Mouse (Mus musculus): Measurements from ENCODE around the gene Mical1.

DNA sequence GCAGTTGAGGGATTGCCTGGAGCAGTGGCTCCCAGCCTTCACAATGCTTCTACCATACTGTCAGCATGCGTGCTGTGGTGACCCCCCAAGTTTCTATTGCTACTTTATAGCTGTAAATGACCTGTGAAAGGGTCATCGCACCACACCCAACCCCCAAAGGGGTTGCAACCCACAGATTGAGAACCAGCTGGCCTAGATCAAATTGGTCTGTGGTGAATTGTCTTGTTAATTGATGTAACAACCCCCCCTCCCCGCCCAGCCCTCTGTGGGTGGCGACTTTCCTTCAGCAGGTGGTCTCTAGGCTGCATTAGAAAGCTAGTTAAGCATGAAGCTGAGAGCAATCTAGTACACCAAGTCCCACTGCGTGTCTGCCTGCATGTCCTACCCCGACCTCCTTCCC lies 8.8 kb upstream of the Mical1 start:
- TF ChIP-seq CTCF (IDR thresholded peaks at IDR 0.05; ENCODE audit: low read depth, low read length): no peak
- no peak for TF ChIP-seq GATA1 (IDR thresholded peaks at IDR 0.05; ENCODE audit: borderline replicate concordance, low read length)
- no peak for TF ChIP-seq POLR2AphosphoS5 (IDR thresholded peaks at IDR 0.05; ENCODE audit: insufficient replicate concordance, low read depth, low read length)
- TF ChIP-seq TAL1 (conservative IDR thresholded peaks at IDR 0.05; ENCODE audit: low read depth, low read length): no peak

All from G1E (cell line).